Mouse (Mus musculus): Measurements from ENCODE around the gene Rapgef4. TPM values are rescaled to one million over a fixed set of nuclear protein-coding genes. Genes with fewer than 3 reads are reported as not detected.

The Rapgef4 gene
- total RNA-seq, 1 experiment, result 3.4 TPM

GRCm38 (mm10) chr2:72156484-72156883, 175.4 kb downstream of the Rapgef4 start:
- no peaks in the 10 kb centered on the region for H3K36me3 ChIP-seq (ENCODE audit: control insufficient read depth, insufficient read depth, low read length, poor library complexity, severe bottlenecking)
- no peak overlapping the region for H3K27ac ChIP-seq (ENCODE audit: insufficient read depth, low read depth, low read length, poor library complexity, severe bottlenecking)
- no peaks in the 10 kb centered on the region for H3K9me3 ChIP-seq (ENCODE audit: control insufficient read depth, insufficient read depth, low read depth, low read length)
- no peak for DNase-seq (ENCODE audit: low read depth, low spot score)
- TF ChIP-seq MAFK (IDR thresholded peaks at IDR 0.05; ENCODE audit: insufficient read depth, low read depth, low read length) (no peak), HCFC1 (IDR thresholded peaks at IDR 0.05; ENCODE audit: borderline replicate concordance, insufficient read depth, low read length) (no peak), ZC3H11A (IDR thresholded peaks at IDR 0.05; ENCODE audit: borderline replicate concordance, low read depth, low read length) (no peak), ZNF384 (IDR thresholded peaks at IDR 0.05; ENCODE audit: low read depth, low read length) (no peak), CHD2 (IDR thresholded peaks at IDR 0.05; ENCODE audit: low read depth, low read length) (no peak)
- H3K4me3 ChIP-seq (ENCODE audit: insufficient read depth in 1 of 2, low read depth in 1 of 2, low read length in 2 of 2, poor library complexity in 1 of 2, severe bottlenecking in 1 of 2), result no peak overlapping the region
- H3K9ac ChIP-seq (ENCODE audit: insufficient read depth, low read depth, low read length, poor library complexity, severe bottlenecking), result no peak overlapping the region
- in situ Hi-C loops (cut with MboI; ENCODE audit: low sequenced_read_pairs in 2 of 2, unreplicated experiment in 2 of 2), result no loop called here
- peaks cover 0 to 2% of the 10 kb centered on the region in 2 experiments; a peak in 1 of 4 replicates for H3K4me1 ChIP-seq (ENCODE audit: control insufficient read depth in 2 of 2, insufficient read depth in 2 of 2, low read length in 2 of 2, poor library complexity in 1 of 2)

- no peak for TF ChIP-seq ZNF384 (IDR thresholded peaks at IDR 0.05; ENCODE audit: low read depth, low read length)
- no peak for TF ChIP-seq ZC3H11A (IDR thresholded peaks at IDR 0.05; ENCODE audit: borderline replicate concordance, low read depth, low read length)
- TF ChIP-seq MAFK (IDR thresholded peaks at IDR 0.05; ENCODE audit: insufficient read depth, low read depth, low read length), result no peak
- TF ChIP-seq HCFC1 (IDR thresholded peaks at IDR 0.05; ENCODE audit: borderline replicate concordance, insufficient read depth, low read length), result no peak
- TF ChIP-seq CHD2 (IDR thresholded peaks at IDR 0.05; ENCODE audit: low read depth, low read length), result no peak
- peaks cover 0 to 2% of the 10 kb centered on the region in 2 experiments; a peak in 1 of 4 replicates for H3K4me1 ChIP-seq (ENCODE audit: control insufficient read depth in 2 of 2, insufficient read depth in 2 of 2, low read length in 2 of 2, poor library complexity in 1 of 2)
- no peak overlapping the region for H3K27ac ChIP-seq (ENCODE audit: insufficient read depth, low read depth, low read length, poor library complexity, severe bottlenecking)
- H3K9me3 ChIP-seq (ENCODE audit: control insufficient read depth, insufficient read depth, low read depth, low read length), result no peaks in the 10 kb centered on the region
- no peaks in the 10 kb centered on the region for H3K36me3 ChIP-seq (ENCODE audit: control insufficient read depth, insufficient read depth, low read length, poor library complexity, severe bottlenecking)
- no peak overlapping the region for H3K4me3 ChIP-seq (ENCODE audit: insufficient read depth in 1 of 2, low read depth in 1 of 2, low read length in 2 of 2, poor library complexity in 1 of 2, severe bottlenecking in 1 of 2)
- H3K9ac ChIP-seq (ENCODE audit: insufficient read depth, low read depth, low read length, poor library complexity, severe bottlenecking), result no peak overlapping the region; the same call in 1 of the 2 replicates
- in situ Hi-C loops (cut with MboI; ENCODE audit: low sequenced_read_pairs in 2 of 2, unreplicated experiment in 2 of 2), result no loop called here
- DNase-seq (ENCODE audit: low read depth, low spot score), result no peak
Observed at GRCm38 (mm10) chr2:72157561-72157960, 176.5 kb downstream of the Rapgef4 start.

GRCm38 (mm10) chr2:72158045-72158444, 177.0 kb downstream of the Rapgef4 start:
- in situ Hi-C loops (cut with MboI; ENCODE audit: low sequenced_read_pairs in 2 of 2, unreplicated experiment in 2 of 2), result no loop called here
- Histone ChIP-seq H3K27ac (ENCODE audit: insufficient read depth, low read depth, low read length, poor library complexity, severe bottlenecking) (no peak overlapping the region), H3K36me3 (ENCODE audit: control insufficient read depth, insufficient read depth, low read length, poor library complexity, severe bottlenecking) (no peaks in the 10 kb centered on the region)

GRCm38 (mm10) chr2:72158691-72159225, 177.7 kb downstream of the Rapgef4 start:
- Histone ChIP-seq H3K27ac (ENCODE audit: insufficient read depth, low read depth, low read length, poor library complexity, severe bottlenecking) (no peak overlapping the region), H3K9me3 (ENCODE audit: control insufficient read depth, insufficient read depth, low read depth, low read length) (no peaks in the 10 kb centered on the region), H3K36me3 (ENCODE audit: control insufficient read depth, insufficient read depth, low read length, poor library complexity, severe bottlenecking) (no peaks in the 10 kb centered on the region), H3K4me3 (ENCODE audit: insufficient read depth in 1 of 2, low read depth in 1 of 2, low read length in 2 of 2, poor library complexity in 1 of 2, severe bottlenecking in 1 of 2) (no peak overlapping the region), H3K4me1 (ENCODE audit: control insufficient read depth in 2 of 2, insufficient read depth in 2 of 2, low read length in 2 of 2, poor library complexity in 1 of 2) (peaks cover 0 to 2% of the 10 kb centered on the region in 2 experiments; a peak in 1 of 4 replicates), H3K9ac (ENCODE audit: insufficient read depth, low read depth, low read length, poor library complexity, severe bottlenecking) (no peak overlapping the region)
- in situ Hi-C loops (cut with MboI; ENCODE audit: low sequenced_read_pairs in 2 of 2, unreplicated experiment in 2 of 2), result no loop called here
- DNase-seq (ENCODE audit: low read depth, low spot score), result no peak
- TF ChIP-seq MAFK (IDR thresholded peaks at IDR 0.05; ENCODE audit: insufficient read depth, low read depth, low read length), result no peak
- TF ChIP-seq HCFC1 (IDR thresholded peaks at IDR 0.05; ENCODE audit: borderline replicate concordance, insufficient read depth, low read length), result no peak
- TF ChIP-seq CHD2 (IDR thresholded peaks at IDR 0.05; ENCODE audit: low read depth, low read length), result no peak
- TF ChIP-seq ZNF384 (IDR thresholded peaks at IDR 0.05; ENCODE audit: low read depth, low read length), result no peak
- TF ChIP-seq ZC3H11A (IDR thresholded peaks at IDR 0.05; ENCODE audit: borderline replicate concordance, low read depth, low read length), result no peak

More at GRCm38 (mm10) chr2:72158045-72158444, 177.0 kb downstream of the Rapgef4 start:
- Histone ChIP-seq H3K4me3 (ENCODE audit: insufficient read depth in 1 of 2, low read depth in 1 of 2, low read length in 2 of 2, poor library complexity in 1 of 2, severe bottlenecking in 1 of 2) (no peak overlapping the region), H3K4me1 (ENCODE audit: control insufficient read depth in 2 of 2, insufficient read depth in 2 of 2, low read length in 2 of 2, poor library complexity in 1 of 2) (peaks cover 0 to 2% of the 10 kb centered on the region in 2 experiments; a peak in 1 of 4 replicates), H3K9me3 (ENCODE audit: control insufficient read depth, insufficient read depth, low read depth, low read length) (no peaks in the 10 kb centered on the region), H3K9ac (ENCODE audit: insufficient read depth, low read depth, low read length, poor library complexity, severe bottlenecking) (no peak overlapping the region)
- TF ChIP-seq ZNF384 (IDR thresholded peaks at IDR 0.05; ENCODE audit: low read depth, low read length), result no peak
- TF ChIP-seq HCFC1 (IDR thresholded peaks at IDR 0.05; ENCODE audit: borderline replicate concordance, insufficient read depth, low read length), result no peak
- TF ChIP-seq CHD2 (IDR thresholded peaks at IDR 0.05; ENCODE audit: low read depth, low read length), result no peak
- no peak for TF ChIP-seq MAFK (IDR thresholded peaks at IDR 0.05; ENCODE audit: insufficient read depth, low read depth, low read length)
- TF ChIP-seq ZC3H11A (IDR thresholded peaks at IDR 0.05; ENCODE audit: borderline replicate concordance, low read depth, low read length), result no peak
- DNase-seq (ENCODE audit: low read depth, low spot score), result no peak

Data from ES-E14 (cell line).